Mouse (Mus musculus) spleen, postnatal 14 days (tissue): Measurements from ENCODE around the gene ccdc198.

Experiments
- DNase-seq, 2 experiments: peaks; one replicate each; pipeline ENCODE4 v3.0.0; 2021 to 2022; ENCODE audit warnings: low spot score in 2 of 2

Gene ccdc198

DNA sequence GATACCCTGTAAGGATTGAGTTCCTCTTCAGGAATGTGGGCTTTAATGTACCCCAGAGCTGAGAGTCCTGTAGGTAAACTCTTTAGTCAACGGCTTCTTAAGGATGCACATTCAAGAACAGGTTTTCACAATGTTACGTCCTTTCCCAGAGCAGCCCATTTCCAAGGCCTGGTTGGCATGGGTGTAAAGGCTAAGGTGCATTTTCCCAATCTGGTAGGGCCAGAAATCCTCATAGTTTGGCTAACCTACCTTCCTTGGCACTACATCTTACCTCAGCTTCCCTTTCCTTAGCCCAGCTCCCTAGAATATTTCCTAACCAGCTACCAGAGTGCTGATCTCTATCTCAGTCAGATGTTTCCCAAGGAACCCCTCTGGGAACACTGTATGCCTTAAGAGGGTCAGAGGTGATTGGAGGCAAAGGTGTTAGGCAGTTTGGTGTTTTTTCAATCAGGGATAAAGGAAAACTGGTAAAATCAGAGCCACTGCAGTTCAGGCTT, 48.2 kb downstream of the ccdc198 start:
- DNase-seq: no peak

DNA sequence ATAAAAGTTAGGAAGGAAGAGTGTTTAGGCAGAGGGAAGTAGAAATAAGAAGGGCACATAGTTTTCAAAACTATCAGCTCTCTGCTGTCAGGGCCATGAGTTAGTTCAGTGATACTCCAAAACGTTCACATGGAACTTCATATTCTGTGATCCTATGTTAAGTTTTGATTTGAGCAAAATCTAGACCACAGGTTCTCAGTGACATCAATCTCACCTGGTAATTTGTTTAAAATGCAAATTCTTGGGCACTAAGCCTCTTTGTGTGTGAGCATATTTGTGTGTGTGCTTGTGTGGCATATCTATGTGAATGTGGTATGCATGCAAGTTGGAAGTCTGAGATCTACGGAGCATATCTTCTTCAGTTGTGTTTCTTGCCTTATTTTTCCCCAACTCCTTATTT, 59.0 kb downstream of the ccdc198 start:
- no peak for DNase-seq

DNA sequence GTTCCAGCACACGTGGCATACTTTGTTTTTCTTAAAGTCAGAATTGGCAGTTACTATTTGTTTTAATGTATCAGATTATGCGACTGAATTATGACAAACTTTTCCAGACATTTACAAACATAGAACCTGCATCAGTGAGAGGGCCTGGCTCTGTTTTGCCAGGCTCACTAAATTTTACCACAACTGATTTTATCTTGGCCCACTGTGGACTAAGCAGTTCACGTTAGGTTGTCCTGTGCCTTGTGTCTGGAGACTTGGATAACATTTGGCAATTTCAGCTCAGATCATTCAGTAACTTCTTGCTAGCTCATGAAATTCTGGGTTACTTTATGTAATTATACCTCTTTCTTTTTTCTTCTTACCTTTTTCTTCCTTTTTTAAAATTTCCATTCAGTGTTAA, 65.5 kb downstream of the ccdc198 start:
- no peak for DNase-seq

DNA sequence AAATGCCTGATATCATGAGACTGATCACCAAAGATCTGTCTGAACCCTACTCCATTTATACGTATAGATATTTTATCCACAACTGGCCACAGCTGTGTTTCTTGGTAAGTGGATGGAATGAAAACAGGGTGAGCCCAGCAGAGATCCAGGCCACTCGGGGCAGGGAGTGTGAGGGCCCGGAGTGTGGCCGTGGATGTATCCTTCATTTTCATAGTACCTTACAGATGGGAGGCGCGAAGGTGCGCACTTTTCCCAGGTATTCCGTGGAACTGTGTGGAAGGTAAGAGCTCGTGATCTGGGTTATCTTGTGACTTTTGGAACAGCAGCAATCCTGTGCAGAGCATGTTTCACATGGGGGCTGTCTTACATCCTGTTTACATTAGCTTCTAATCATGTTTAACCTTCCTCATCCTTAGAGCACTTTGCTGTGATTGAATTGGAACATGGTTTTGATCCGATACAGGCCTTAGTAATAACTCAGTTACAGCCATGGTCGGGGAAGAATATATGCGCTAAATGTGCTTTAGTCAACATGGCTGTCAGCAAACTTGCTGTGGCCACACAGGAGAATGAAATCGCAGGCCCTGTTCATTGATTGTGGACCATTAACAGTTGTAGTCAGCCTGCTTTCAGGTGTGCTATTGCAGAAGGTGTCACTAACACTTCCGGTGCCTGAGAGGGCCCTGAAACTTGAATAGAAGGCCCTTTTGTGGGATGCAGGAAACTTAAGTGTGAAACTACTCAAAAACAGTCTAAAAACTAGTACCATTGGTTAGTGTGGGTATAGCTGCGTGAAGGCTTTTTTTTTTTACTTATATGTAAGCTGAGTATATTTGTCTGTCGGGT, 71.8 kb downstream of the ccdc198 start:
- no peak for DNase-seq

DNA sequence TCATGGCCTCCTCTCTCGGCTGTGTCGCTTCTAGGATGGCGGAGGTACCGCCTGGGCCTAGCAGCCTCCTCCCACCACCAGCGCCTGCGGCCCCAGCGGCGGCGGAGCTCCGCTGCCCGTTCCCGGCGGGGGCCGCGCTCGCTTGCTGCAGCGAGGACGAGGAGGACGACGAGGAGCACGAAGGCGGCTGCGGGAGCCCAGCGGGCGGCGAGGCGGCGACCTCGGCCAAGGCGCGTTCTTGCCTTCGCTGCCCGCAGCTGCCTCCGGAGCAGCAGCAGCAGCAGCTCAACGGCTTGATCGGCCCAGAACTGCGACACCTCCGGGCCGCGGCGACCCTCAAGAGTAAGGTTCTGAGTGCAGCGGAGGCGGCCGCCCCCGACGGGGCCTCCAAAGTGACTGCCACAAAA, 72.7 kb downstream of the ccdc198 start:
- DNase-seq: peak; percentile 36 to 50

DNA sequence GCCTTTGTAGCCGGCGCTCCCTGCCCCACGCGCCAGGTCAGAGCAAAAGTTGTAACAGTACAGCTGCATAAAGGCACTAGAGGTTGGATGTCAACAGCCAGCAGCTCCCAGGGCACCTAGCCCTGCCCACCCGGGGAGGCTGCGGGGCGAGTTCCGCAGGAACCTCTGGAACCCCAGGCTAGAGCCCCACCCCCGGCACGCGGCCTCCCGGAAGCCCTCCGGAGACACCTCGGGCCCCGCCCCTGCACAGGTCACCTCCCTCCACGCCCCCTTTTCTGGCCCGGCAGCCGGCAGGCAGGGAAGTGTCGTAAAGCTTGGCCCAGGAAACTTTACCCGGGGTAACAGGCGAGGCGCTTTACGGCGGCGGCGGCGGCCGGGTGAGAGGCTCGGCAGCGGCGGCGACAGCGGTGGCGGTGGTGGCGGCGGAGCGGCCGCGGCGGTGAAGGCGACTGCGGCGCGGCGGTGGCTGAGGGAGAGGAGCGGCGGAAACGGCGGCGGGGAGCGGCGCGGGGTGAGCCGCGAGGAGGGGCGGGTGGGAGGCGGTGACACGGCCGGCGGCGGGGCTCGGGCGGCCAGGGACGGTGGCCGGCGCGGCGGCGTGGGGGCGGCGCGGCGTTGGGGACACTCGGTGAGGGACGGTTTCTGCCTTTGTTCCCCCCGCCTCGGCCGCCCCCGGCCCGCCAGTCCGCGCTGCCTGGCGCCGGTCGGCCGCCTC, 73.2 kb downstream of the ccdc198 start, which contains the start of gene Naa30:
TSS of gene Naa30 (plus strand) at position 360 of the 715 bp plus-strand sequence.
- DNase-seq: peak; percentile 94 to 95

DNA sequence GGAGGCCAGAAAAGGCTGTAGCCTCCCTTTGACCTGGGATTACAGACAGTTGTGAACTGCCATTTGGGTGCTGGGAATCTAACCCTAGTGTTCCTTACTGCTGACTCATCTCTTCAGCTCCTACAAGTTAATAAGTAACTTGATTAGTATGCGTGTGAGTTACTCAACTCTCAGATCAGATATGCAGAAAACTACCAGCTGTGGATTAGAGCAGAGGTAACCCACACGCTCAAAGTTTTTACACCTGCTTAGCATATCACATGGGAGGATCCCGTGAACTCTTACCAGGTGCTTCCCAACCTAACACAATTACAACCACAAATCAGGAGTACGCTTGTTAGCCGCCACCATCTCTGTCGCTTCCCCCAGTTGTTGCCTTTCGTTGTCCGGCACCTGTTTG, 74.0 kb downstream of the ccdc198 start:
- DNase-seq: no peak
